Mouse (Mus musculus): ENCODE data around the gene Arhgef7. TPM values are rescaled to one million over a fixed set of nuclear protein-coding genes. Genes with fewer than 3 reads are reported as not detected.

Arhgef7 gene
- total and polyA plus RNA-seq, 2 experiments from 2014 or later = 49.2 to 77.1 TPM

DNA sequence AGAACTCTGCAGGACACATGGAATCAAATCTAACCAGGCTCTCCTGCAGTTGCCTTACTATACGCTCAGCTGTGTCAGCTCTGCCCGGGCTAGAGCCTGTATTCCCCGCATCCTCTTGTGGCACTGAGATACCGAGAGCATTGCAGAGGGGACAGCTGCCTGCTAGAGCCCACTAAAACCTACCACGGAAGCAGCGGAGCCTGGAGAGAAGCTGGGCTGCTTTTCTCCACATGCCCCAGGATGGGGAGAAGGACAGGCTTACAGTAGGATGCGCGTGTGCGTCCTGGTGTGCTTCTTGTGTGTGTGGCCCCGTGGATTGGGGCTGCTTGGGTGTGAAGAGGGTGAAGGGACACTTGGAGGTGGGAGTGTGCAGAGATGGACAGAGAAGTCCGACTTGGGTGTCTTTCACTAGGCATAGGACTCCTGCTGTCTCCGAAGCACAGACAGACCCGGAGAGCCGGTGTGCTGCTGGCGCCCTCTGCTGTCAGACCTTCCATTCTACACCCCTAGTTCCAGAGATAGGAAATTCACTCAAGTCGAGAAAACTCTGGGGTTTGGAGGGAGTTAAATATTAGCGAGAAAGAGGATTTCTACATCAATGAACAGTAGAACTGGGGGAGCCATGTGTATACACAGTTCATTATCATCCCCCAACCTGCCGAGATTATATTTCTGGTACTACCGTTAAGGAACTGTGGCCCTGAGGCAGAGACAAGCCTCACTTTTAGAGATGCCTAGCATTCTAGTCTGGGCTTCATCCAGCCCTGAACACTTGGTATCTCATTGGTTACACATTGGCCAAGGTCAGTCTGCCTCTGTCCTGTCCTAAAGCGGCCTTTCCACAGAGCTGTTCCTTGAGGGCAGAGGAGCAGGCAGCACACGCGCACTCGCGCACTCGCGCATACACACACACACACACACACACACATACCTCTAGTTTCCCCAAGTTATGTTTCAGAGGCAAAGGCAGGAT is 27.2 kb upstream of the Arhgef7 start:
- Histone ChIP-seq H3K4me1 (ENCODE audit: control insufficient read depth, insufficient read depth) (no peaks in the 10 kb centered on the region), H3K27ac (ENCODE audit: low read depth) (peak overlapping the region; percentile 47; the same call in 1 of the 2 replicates), H3K4me2 (ENCODE audit: low read depth, low read length) (peak overlapping the region; percentile 40; the same call in 1 of the 2 replicates), H3K4me3 (ENCODE audit: low read depth, low read length) (no peak overlapping the region), H3K9ac (replicated peaks; ENCODE audit: low read depth, low read length) (no peak overlapping the region), H3K27me3 (ENCODE audit: control insufficient read depth, insufficient read depth, low read length) (no peaks in the 10 kb centered on the region), H3K9me3 (replicated peaks; ENCODE audit: control insufficient read depth, low read length) (no peaks in the 10 kb centered on the region), H3K36me3 (replicated peaks; ENCODE audit: control insufficient read depth, insufficient read depth, low read length) (no peaks in the 10 kb centered on the region)
- TF ChIP-seq EP300 (IDR thresholded peaks at IDR 0.05; ENCODE audit: low read depth) = no peak
- TF ChIP-seq CTCF (IDR thresholded peaks at IDR 0.05; ENCODE audit: low read depth) = peak; percentile 93
- ATAC-seq (ENCODE audit: insufficient read depth, low read depth) (peak; percentile 81), DNase-seq (ENCODE audit: low spot score) (peak; percentile 55)
- 32% methylated on average over 26 of the region's 26 CpGs for WGBS

DNA sequence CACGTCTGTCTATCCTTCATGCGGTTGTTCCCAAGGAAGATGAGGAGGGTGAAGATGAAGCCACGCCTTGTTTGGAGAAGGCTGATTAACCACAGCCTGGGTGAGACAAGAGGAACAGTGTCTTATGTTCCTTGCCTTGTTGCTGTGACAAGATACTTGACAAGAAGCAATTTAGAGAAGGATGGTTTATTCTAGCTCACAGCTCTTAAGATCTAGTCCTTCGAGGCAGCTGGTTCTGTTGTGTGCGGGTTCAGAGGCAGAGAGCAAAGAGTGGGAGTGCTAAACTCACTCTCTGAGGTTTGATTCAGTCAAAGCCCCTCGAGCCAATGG is 26.5 kb upstream of the Arhgef7 start, which contains the start of gene 1700016D06Rik:
Gene 1700016D06Rik (minus strand): TSS at position 31 of the 330 bp plus-strand sequence.
- no peak within 1 kb of the TSS for H3K4me3 ChIP-seq (ENCODE audit: low read depth, low read length)

DNA sequence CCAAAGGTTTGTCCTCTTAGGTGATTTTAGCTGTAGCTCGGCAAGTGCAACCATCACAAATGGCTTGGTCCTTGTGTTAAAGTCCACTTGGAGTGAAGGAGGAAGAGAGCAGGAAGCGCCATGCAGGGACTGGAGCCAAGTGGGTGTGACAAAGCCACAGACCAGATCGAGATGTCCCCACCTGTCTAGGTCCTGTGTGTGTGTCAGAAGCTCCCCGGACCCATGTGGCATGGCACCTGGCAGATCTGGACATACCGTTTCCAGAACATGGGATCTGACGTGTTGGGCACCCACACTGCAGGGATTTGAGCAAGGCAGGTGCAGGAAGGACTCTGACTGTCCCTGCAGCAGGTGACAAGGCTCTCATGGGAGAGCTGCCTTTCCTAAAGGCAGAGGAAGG is 26.1 kb upstream of the Arhgef7 start:
- 75% methylated on average over 6 of the region's 6 CpGs for WGBS
- no peak overlapping the region for H3K27ac ChIP-seq (ENCODE audit: low read depth)
- ATAC-seq (ENCODE audit: insufficient read depth, low read depth) (no peak), DNase-seq (ENCODE audit: low spot score) (no peak)
- H3K36me3 ChIP-seq (replicated peaks; ENCODE audit: control insufficient read depth, insufficient read depth, low read length) = no peaks in the 10 kb centered on the region
- no peaks in the 10 kb centered on the region for H3K9me3 ChIP-seq (replicated peaks; ENCODE audit: control insufficient read depth, low read length)
- H3K27me3 ChIP-seq (ENCODE audit: control insufficient read depth, insufficient read depth, low read length) = no peaks in the 10 kb centered on the region
- no peak overlapping the region for H3K4me2 ChIP-seq (ENCODE audit: low read depth, low read length)
- TF ChIP-seq EP300 (IDR thresholded peaks at IDR 0.05; ENCODE audit: low read depth) (no peak), CTCF (IDR thresholded peaks at IDR 0.05; ENCODE audit: low read depth) (no peak)
- H3K4me3 ChIP-seq (ENCODE audit: low read depth, low read length) = no peak overlapping the region
- H3K9ac ChIP-seq (replicated peaks; ENCODE audit: low read depth, low read length) = no peak overlapping the region
- H3K4me1 ChIP-seq (ENCODE audit: control insufficient read depth, insufficient read depth) = peaks cover 5% of the 10 kb centered on the region

More for the DNA sequence above, 26.5 kb upstream of the Arhgef7 start, which contains the start of gene 1700016D06Rik:
- Histone ChIP-seq H3K27ac (ENCODE audit: low read depth) (peak within 1 kb of the TSS; percentile 47; the same call in 1 of the 2 replicates), H3K4me1 (ENCODE audit: control insufficient read depth, insufficient read depth) (0 out of 2 replicates have a peak, but pooled peaks cover under 1% of the 10 kb centered on the region), H3K36me3 (replicated peaks; ENCODE audit: control insufficient read depth, insufficient read depth, low read length) (no peaks in the 10 kb centered on the region), H3K4me2 (ENCODE audit: low read depth, low read length) (peak within 1 kb of the TSS; percentile 40; the same call in 1 of the 2 replicates), H3K9ac (replicated peaks; ENCODE audit: low read depth, low read length) (no peak within 1 kb of the TSS), H3K9me3 (replicated peaks; ENCODE audit: control insufficient read depth, low read length) (no peaks in the 10 kb centered on the region), H3K27me3 (ENCODE audit: control insufficient read depth, insufficient read depth, low read length) (no peaks in the 10 kb centered on the region)
- WGBS = 56% methylated on average over 6 of the region's 6 CpGs
- DNase-seq (ENCODE audit: low spot score) (no peak), ATAC-seq (ENCODE audit: insufficient read depth, low read depth) (no peak)
- TF ChIP-seq CTCF (IDR thresholded peaks at IDR 0.05; ENCODE audit: low read depth) = no peak
- TF ChIP-seq EP300 (IDR thresholded peaks at IDR 0.05; ENCODE audit: low read depth) = no peak

DNA sequence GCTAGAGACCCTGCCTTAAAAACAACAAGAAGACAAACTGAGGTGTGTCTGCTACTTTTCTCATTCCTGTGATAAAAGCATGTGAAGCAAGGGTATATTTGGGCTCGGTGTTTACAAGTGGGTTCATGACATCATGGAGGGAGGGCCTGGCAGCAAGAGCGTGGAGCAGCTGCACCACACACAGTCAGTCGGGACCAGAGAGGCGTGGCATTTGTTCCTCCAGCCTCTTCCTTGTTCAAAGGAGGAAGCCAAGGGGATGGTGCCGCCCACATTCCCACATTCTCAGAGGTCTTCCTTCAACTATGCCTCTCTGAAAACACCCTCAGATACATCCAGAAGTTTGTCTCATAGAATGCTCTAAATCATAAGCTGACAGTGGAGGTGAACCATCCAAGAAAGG is 23.7 kb upstream of the Arhgef7 start:
- Histone ChIP-seq H3K9ac (replicated peaks; ENCODE audit: low read depth, low read length) (no peak overlapping the region), H3K4me2 (ENCODE audit: low read depth, low read length) (no peak overlapping the region), H3K9me3 (replicated peaks; ENCODE audit: control insufficient read depth, low read length) (no peaks in the 10 kb centered on the region), H3K27ac (ENCODE audit: low read depth) (no peak overlapping the region), H3K4me3 (ENCODE audit: low read depth, low read length) (no peak overlapping the region), H3K36me3 (replicated peaks; ENCODE audit: control insufficient read depth, insufficient read depth, low read length) (no peaks in the 10 kb centered on the region), H3K4me1 (ENCODE audit: control insufficient read depth, insufficient read depth) (peaks cover 26% of the 10 kb centered on the region), H3K27me3 (ENCODE audit: control insufficient read depth, insufficient read depth, low read length) (no peaks in the 10 kb centered on the region)
- WGBS = 84% methylated on average over 5 of the region's 5 CpGs
- TF ChIP-seq CTCF (IDR thresholded peaks at IDR 0.05; ENCODE audit: low read depth) (no peak), EP300 (IDR thresholded peaks at IDR 0.05; ENCODE audit: low read depth) (no peak)
- ATAC-seq (ENCODE audit: insufficient read depth, low read depth) (no peak), DNase-seq (ENCODE audit: low spot score) (no peak)

DNA sequence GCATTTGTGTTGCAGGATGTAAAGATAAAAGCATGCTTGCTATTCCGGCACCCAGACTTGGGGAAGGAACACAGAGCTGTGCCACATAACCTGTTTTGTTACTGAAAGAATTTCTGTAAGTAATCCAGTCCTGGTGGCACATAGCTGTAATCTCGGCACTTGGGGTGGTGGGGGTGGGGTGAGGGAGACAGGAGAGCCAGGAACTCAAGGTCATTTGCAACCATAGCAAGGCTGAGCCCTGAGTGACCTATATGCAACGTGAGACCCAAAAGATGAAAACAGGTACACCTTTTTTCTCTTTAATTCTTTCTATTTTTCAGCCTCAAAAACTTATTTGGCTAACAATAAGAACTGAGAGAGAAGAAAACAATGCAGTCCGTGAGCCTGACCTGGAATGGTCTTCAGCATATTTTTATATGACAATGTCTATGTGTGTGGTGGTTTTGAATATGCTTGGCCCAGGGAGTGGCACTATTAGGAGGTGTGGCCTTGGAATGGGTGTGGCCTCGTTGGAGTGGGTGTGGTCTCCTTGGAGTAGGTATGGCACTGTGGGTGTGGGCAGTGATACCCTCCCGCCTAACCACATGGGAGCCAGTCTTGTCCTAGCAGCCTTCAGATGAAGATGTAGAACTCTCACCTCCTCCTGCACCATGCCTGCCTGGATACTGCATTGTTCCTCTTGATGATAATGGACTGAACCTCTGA is 22.7 kb upstream of the Arhgef7 start:
- no peaks in the 10 kb centered on the region for H3K9me3 ChIP-seq (replicated peaks; ENCODE audit: control insufficient read depth, low read length)

More for the DNA sequence above, 22.7 kb upstream of the Arhgef7 start:
- DNase-seq (ENCODE audit: low spot score) = no peak
- no peak overlapping the region for H3K4me2 ChIP-seq (ENCODE audit: low read depth, low read length)
- WGBS = 51% methylated on average over 6 of the region's 6 CpGs
- TF ChIP-seq CTCF (IDR thresholded peaks at IDR 0.05; ENCODE audit: low read depth) (no peak), EP300 (IDR thresholded peaks at IDR 0.05; ENCODE audit: low read depth) (no peak)
- peak overlapping the region; percentile 93 for H3K27ac ChIP-seq (ENCODE audit: low read depth)
- no peak overlapping the region for H3K4me3 ChIP-seq (ENCODE audit: low read depth, low read length)
- H3K9ac ChIP-seq (replicated peaks; ENCODE audit: low read depth, low read length) = no peak overlapping the region
- ATAC-seq (ENCODE audit: insufficient read depth, low read depth) = no peak
- H3K27me3 ChIP-seq (ENCODE audit: control insufficient read depth, insufficient read depth, low read length) = no peaks in the 10 kb centered on the region
- peaks cover 26% of the 10 kb centered on the region for H3K4me1 ChIP-seq (ENCODE audit: control insufficient read depth, insufficient read depth)
- no peaks in the 10 kb centered on the region for H3K36me3 ChIP-seq (replicated peaks; ENCODE audit: control insufficient read depth, insufficient read depth, low read length)
